Mouse (Mus musculus): ENCODE measurements around the gene Atg5. TPM values are rescaled to one million over a fixed set of nuclear protein-coding genes. Genes with fewer than 3 reads are reported as not detected.
"Not testable (repeated sequence)": the region's sequence is repeated elsewhere in the genome, so short reads cannot be mapped to it uniquely, and the experiment has no call there.

Atg5 gene
- total RNA-seq, 4 experiments from 2014 or later: 14.7 to 16.8 (median 16.0) TPM

- no peak for DNase-seq (ENCODE audit: low spot score)
Measured at GRCm38 (mm10) chr10:44315276-44315675, 47.1 kb downstream of the Atg5 start.

- DNase-seq (ENCODE audit: low spot score): no peak
Measured at GRCm38 (mm10) chr10:44316280-44317270, 48.4 kb downstream of the Atg5 start.

- peak; percentile 22 for DNase-seq (ENCODE audit: low spot score)
Measured at GRCm38 (mm10) chr10:44322166-44322565, 54.0 kb downstream of the Atg5 start.

GRCm38 (mm10) chr10:44323070-44323775, 55.1 kb downstream of the Atg5 start:
- DNase-seq (ENCODE audit: low spot score): no peak

- no peak for DNase-seq (ENCODE audit: low spot score)
Measured at GRCm38 (mm10) chr10:44323836-44324235, 55.7 kb downstream of the Atg5 start.

GRCm38 (mm10) chr10:44325551-44326500, 57.7 kb downstream of the Atg5 start:
- no peak for DNase-seq (ENCODE audit: low spot score)

- DNase-seq (ENCODE audit: low spot score): no peak
Measured at GRCm38 (mm10) chr10:44327057-44327456, 58.9 kb downstream of the Atg5 start.

GRCm38 (mm10) chr10:44328347-44328746, 60.2 kb downstream of the Atg5 start:
- DNase-seq (ENCODE audit: low spot score): peak; percentile 27

GRCm38 (mm10) chr10:44330717-44331116, 62.6 kb downstream of the Atg5 start:
- DNase-seq (ENCODE audit: low spot score): no peak

- no peak for DNase-seq (ENCODE audit: low spot score)
Measured at GRCm38 (mm10) chr10:44331469-44331868, 63.3 kb downstream of the Atg5 start.

- DNase-seq (ENCODE audit: low spot score): not testable (repeated sequence)
Measured at GRCm38 (mm10) chr10:44332656-44333055, 64.5 kb downstream of the Atg5 start.

GRCm38 (mm10) chr10:44336641-44337382, 68.7 kb downstream of the Atg5 start:
- DNase-seq (ENCODE audit: low spot score): not testable (repeated sequence)

- DNase-seq (ENCODE audit: low spot score): no peak
Measured at GRCm38 (mm10) chr10:44338571-44338970, 70.4 kb downstream of the Atg5 start.

GRCm38 (mm10) chr10:44339326-44339725, 71.2 kb downstream of the Atg5 start:
- no peak for DNase-seq (ENCODE audit: low spot score)

- DNase-seq (ENCODE audit: low spot score): no peak
Measured at GRCm38 (mm10) chr10:44340928-44341327, 72.8 kb downstream of the Atg5 start.

- DNase-seq (ENCODE audit: low spot score): no peak
Measured at GRCm38 (mm10) chr10:44341826-44342521, 73.8 kb downstream of the Atg5 start.

GRCm38 (mm10) chr10:44343351-44343750, 75.2 kb downstream of the Atg5 start:
- no peak for DNase-seq (ENCODE audit: low spot score)

GRCm38 (mm10) chr10:44347549-44348172, 79.5 kb downstream of the Atg5 start:
- DNase-seq (ENCODE audit: low spot score): no peak
